Mouse (Mus musculus): ENCODE data around the gene Tceal9.
"Not testable (repeated sequence)": the region's sequence is repeated elsewhere in the genome, so short reads cannot be mapped to it uniquely, and the experiment has no call there.

Tceal9 gene

DNA sequence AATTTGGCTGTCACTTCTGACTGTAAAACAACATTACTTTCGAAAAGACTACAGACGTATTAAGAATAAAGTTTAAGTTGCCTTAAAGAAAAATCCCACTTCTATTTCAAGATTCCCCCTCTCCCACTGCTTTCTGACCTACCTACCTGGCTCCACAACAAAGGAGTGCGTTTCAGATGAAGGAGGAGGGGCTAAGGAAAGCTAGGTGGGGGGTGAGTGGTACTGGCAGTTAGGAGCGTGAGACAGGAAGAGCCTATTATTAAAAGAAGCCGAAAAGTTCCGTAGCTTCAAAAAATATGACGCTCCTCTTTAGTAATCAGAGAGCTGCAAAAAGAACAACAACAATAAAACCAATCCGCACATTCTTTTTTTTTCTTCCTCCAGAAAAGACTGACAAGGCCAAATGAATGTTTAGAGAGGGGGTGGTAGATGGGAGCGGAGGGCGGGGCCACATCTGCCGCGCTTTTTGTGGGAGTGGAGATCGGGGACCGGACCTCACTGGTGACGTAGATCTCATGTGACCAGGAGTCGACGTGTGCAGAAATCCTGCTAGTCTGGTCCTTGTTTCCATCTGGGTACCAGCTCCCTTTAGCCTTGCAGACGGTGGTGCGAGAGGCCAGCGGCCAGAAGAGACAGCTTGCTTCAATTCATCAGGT is at the start of gene Tceal9:
TSS of gene Tceal9 (plus strand) at position 506 of the 656 bp plus-strand sequence.
- POLR2A ChIA-PET = interaction anchor here in 3 of 4 experiments (0.6 to 2.4 kb wide), 37 partner anchors 9 to 496 kb away, joined by 3 to 41 read pairs (median 4); partner anchors contain the start of genes Tceal8 (in 3 of the 3), Tceal5 (in 2 of the 3), Tceal7 (in 2 of the 3) and Bex1 (in 1 of the 3)
- CTCF ChIA-PET = no interaction called here

DNA sequence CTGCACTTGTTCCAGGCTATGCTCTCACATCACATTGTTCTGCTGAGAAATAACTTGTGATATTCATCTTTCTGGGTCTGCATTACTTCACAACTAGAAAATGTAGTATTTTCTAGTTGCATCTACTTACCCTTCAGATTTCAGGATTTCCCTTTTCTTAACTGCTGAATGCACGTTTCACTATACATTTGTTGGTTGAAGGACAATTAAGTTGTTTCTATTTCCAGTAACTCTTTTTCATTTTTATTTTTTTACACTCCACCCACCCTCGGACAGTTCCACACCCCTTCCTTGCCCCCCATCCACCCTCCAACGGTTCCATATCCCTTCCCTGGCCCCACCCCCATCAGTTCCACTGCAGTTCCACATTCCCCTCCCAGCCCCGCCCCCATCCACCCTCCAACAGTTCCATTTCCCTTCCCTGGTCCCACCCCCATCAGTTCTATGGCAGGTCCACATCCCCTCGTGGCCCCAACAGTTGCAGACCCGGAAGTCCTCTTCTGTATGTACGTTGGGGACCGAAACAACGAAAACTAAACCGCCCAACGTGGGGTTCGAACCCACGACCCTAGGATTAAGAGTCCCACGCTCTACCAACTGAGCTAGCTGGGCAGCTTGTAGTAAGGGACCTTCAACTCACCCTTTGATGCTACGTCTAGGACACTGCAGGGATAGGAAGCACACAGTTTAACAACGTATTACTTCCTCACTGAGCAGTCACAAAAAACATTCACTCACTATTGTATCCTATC is 49.5 kb upstream of the Tceal9 start:
- ChIA-PET CTCF (interaction anchor here in 1 of 4 experiments (0.6 kb wide), 1 partner anchor 70 kb away, joined by 4 read pairs; no protein-coding TSS in a partner anchor), POLR2A (interaction anchor here in 1 of 4 experiments (1.0 kb wide), 1 partner anchor 23 kb away, joined by 4 read pairs; the partner anchor contains the start of gene Tceal8)

DNA sequence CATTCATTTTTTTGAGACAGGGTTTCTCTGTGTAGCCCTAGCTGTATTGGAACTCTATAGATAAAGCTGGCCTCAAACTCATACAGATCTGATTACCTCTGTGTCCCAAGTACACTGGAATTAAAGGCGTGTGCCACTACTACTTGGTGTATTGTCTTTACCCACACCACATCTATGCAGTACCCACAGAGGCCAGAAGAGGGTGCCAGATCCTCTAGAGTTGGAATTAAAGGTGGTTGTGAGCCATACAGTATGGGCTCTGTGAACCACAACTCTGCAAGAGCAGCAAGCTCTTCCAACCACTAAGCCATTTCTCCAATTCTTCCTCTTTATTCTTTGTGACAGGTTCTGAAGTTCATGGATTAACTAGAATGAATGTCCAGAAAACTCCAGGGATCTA is 48.0 kb upstream of the Tceal9 start:
- ChIA-PET POLR2A (interaction anchor here in 2 of 4 experiments (0.6 to 1.9 kb wide), 2 partner anchors 25 to 108 kb away, joined by 6 to 8 read pairs; partner anchors contain the start of gene Tceal8 (in 1 of the 2)), CTCF (no interaction called here)

DNA sequence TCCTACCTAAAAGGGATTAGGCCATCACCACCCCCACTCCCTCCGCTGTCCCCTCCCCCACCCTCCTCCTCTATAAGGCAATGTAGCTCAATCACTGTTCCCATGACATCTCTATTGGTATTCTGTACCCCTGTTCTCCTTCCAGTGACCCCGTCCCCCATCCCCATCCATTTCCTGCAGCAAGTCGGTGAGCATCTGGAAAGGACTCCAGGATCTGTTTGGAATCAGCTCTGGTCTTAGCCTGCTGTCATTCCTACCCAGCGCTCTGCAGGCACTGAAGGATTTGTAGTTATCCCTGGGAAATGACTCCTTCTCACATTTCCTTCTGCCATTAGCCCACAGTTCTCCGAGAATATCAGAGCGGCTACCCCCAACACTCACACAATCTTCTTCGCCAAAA is 41.6 kb upstream of the Tceal9 start:
- POLR2A ChIA-PET = interaction anchor here in 3 of 4 experiments (0.6 to 1.9 kb wide), 9 partner anchors 9 to 42 kb away, joined by 3 to 8 read pairs (median 4); partner anchors contain the start of genes Tceal7 (in 2 of the 3), Tceal8 (in 2 of the 3), Bex1 (in 1 of the 3) and Tceal9 (in 1 of the 3)
- CTCF ChIA-PET = interaction anchor here in 2 of 4 experiments (0.6 to 1.1 kb wide), 2 partner anchors 101 to 442 kb away, joined by 4 to 5 read pairs; no protein-coding TSS in a partner anchor

DNA sequence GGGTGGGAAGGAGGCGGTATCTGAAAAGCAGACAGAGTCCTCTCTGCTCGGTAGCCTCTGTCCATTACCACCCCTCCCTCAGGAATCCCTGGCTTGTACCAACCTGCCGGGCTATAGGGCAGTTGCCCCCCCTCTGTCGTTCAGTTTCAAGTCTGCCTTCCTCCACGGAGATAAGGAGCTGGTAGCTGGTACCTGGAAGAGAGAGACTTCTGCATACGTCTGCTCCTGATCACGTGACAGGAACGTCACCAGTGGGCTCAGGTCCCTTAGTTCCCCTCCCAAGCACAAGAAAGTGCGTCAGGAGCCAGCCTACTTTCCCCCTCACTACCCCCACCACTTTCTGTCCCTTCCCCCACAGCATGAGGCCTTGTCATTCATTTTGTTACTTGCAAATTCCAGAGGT is 41.2 kb upstream of the Tceal9 start, which contains the start of gene Tceal5:
TSS of gene Tceal5 (minus strand) at position 213 of the 403 bp plus-strand sequence.
- POLR2A ChIA-PET = interaction anchor here in 3 of 4 experiments (0.7 to 1.9 kb wide), 8 partner anchors 9 to 41 kb away, joined by 3 to 8 read pairs (median 4); partner anchors contain the start of genes Tceal7 (in 2 of the 3), Tceal8 (in 2 of the 3) and Tceal9 (in 1 of the 3)
- CTCF ChIA-PET = interaction anchor here in 2 of 4 experiments (0.6 to 1.1 kb wide), 2 partner anchors 101 to 442 kb away, joined by 4 to 5 read pairs; no protein-coding TSS in a partner anchor

DNA sequence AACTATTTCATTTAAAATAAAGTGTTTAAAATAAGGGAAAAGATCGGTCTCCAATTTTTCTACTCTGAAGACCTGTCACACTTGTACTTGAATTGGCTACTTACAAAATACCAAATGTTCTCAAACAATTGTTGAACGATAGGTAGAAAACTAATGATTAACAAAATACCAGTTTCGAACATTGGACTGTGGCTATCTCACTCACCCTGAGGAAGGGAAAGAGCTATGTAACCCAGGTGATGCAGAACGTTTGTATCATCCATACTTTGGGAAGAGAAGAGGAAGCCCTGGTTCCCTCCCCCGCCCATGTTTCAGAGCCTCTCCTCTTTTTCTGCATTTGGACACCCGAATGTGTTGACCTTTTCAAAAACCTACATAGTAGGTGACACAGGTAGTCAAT is 40.5 kb upstream of the Tceal9 start:
- CTCF ChIA-PET = no interaction called here

DNA sequence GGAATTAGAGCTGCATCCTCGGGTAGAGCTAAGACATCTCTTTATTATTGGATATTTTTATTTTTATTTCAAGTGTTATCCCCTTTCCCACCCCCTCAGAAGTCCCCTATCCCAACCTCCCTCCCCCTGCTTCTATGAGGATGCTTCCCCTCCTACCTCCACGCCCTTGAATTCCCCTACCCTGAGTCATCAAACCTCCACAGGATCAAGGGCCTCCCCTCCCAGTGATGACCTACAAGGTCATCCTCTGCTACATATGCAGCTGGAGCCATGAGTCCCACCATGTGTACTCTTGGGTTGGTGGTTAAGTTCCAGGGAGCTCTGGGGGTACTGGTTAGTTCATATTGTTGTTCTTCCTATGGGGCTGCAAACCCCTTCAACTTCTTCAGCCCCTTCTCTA is 31.5 kb upstream of the Tceal9 start:
- ChIA-PET POLR2A (interaction anchor here in 3 of 4 experiments (0.7 to 3.9 kb wide), 18 partner anchors 9 to 92 kb away, joined by 3 to 17 read pairs (median 5); partner anchors contain the start of genes Tceal8 (in 3 of the 3), Tceal5 (in 2 of the 3) and Tceal9 (in 2 of the 3)), CTCF (no interaction called here)

More for the DNA sequence above, 40.5 kb upstream of the Tceal9 start:
- POLR2A ChIA-PET = interaction anchor here in 2 of 4 experiments (0.7 to 1.7 kb wide), 4 partner anchors 9 to 32 kb away, joined by 3 to 6 read pairs (median 6); partner anchors contain the start of genes Tceal7 (in 1 of the 2) and Tceal8 (in 1 of the 2)

DNA sequence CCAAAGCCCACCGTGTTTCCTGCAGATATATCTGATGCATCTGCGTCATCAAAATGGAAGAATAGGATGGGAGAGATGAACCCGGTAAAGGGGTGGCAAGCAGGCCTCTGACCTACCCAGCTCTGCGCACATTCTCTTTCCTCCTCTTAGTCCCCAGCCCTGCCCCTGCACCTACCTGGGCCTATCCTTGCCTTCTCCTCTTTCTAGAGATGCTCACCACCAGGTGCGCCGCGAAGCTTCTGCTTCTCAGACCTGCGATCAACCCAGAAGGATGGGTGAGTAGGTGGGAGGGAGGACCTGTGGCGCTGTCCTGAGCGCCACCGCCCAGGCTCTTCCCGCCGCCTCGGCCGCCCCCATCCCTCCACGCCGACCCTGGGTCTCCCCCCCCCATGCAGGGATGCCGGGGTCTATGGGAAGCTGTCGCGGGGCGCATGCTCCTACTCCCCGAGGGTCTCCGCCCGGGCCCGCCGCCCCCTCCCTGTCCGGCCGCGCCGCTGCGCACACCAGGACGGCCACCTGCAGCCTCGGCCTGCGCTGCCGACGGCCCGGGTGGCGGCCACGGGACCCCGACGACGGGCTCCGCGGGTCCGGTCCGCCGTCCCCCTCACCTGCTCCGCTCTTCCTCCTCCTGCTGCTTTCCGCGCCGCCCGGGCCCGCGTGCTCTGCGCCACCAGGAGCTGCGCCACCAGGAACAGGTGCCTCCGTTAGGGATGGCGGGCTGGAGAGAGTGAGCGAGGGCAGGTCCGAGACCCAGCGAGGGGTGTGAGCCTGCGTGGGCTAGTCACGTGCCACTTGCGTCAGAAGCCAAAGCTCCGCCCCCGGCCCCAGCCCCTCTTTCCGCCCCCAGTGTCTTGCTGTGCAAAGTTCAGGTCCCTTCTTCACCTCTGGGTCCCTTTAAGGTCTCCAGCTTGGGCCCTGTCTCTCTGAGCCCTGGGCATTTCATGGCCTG is 29.9 kb upstream of the Tceal9 start, which contains the start of the genes Tceal7 and Bex1:
TSS of gene Tceal7 (plus strand) at position 51 of the 949 bp plus-strand sequence.
TSS of gene Bex1 (minus strand) at position 785 of the 949 bp plus-strand sequence.
- CTCF ChIA-PET = not testable (repeated sequence)
- POLR2A ChIA-PET = interaction anchor here (0.6 to 3.9 kb wide), 21 partner anchors 9 to 204 kb away, joined by 3 to 17 read pairs (median 3); partner anchors contain the start of genes Tceal8 (in 3 of the 4), Tceal9 (in 3 of the 4) and Tceal5 (in 2 of the 4)

DNA sequence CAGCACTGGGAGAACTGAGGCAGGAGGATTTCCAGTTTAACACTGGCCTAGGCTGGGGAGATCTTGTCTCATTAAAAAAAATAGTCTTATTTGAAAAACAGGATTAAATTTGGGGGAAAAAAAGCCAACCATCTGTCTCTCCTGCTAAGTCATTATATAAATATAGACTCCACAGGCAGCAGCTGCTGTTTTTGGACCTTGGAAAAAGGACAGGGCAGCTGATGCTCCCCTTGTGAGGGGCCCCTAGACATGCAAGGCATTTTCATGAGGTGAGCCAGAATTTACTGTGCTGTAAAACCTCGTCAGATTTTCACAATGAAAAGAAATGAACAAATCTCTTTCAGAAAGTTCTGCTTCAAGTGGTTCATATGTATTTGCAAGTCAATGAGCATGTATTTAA is 28.6 kb upstream of the Tceal9 start:
- POLR2A ChIA-PET = interaction anchor here in 2 of 4 experiments (0.7 to 3.6 kb wide), 4 partner anchors 28 to 44 kb away, joined by 3 to 13 read pairs (median 4); partner anchors contain the start of genes Tceal8 (in 1 of the 2) and Tceal9 (in 1 of the 2)
- CTCF ChIA-PET = no interaction called here

DNA sequence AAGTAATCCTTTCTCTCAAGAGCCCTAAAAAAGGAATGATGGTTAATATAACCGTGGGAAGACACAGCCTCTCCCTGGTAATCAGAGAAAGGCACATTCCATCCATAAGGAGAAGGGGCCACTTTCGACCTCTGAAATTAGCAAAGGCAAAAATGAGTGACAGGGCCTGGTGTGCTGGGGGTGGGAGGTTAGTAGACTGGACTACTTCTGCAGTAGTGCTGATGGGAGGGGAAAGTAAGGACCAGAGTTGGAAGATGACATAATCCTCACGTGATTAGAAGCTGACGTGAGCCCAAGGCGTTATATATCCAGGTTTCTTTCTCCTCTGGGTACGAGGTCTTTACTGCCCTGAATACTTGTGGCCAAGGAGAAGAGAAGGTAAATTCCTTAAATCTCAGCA is 21.2 kb upstream of the Tceal9 start:
- ChIA-PET POLR2A (interaction anchor here in 1 of 4 experiments (1.3 kb wide), 1 partner anchor 47 kb away, joined by 4 read pairs; no protein-coding TSS in a partner anchor), CTCF (no interaction called here)

DNA sequence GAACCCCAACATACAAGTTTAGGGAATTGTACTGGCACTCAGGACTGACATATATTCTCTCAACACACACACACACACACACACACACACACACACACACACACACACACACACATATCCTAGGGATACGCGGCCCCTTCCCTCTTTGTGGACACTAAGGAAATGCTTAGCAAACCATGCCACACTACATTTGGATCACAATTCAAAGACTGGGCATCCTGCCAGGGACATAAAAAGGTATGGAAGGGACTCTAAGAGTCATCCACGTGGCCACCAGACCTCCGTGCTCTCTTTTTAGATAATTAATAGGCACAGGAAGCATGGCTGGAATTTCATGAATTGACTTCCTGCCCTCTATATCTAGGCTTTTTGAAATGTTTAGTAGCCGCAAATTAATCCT is 17.1 kb upstream of the Tceal9 start:
- ChIA-PET CTCF (no interaction called here), POLR2A (interaction anchor here in 1 of 4 experiments (1.5 kb wide), 1 partner anchor 17 kb away, joined by 4 read pairs; the partner anchor contains the start of gene Tceal9)

DNA sequence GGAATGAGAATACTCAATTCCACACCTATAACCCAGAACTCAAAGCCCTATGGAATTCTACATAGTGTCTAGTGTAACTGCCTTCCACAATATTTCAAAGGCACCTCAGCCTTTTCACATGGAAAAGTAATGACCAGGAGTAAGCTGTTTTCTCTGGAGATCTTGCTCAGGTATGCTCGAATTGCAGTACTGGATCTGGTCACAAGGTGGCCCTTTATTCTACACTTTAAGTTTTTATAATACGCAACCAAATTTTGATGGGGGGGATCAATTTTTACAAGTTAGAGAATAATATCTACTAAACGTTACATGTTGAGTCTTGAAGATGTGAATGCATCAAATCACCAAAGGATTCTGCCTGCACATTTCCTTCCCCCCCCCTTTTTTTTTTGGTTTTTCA is 6.8 kb upstream of the Tceal9 start:
- ChIA-PET CTCF (interaction anchor here in 3 of 4 experiments (0.6 to 1.2 kb wide), 5 partner anchors 16 to 84 kb away, joined by 3 to 6 read pairs (median 3); no protein-coding TSS in a partner anchor), POLR2A (interaction anchor here in 2 of 4 experiments (1.5 to 1.7 kb wide), 2 partner anchors 24 to 33 kb away, joined by 3 to 8 read pairs; partner anchors contain the start of gene Tceal7 (in 1 of the 2))

DNA sequence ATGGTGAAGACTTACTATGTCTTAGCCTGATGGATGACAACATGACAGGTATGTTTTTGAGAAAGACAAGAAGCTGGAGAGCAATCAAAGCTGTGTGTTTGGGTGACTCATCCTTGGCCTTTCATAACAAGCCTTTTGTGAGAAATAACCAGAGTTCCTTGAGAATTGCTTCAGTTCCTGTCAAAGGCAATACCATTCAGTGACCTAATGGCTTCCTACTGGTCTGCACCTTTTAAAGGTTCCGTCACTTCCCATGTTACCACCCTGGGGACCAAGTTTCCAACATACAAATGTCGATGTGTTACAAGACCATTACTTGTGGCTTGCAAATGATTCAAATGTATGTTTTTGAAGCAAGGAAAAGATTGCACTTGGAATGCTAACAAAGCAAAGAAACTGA is 1.7 kb upstream of the Tceal9 start:
- POLR2A ChIA-PET = interaction anchor here in 1 of 4 experiments (1.1 kb wide), 1 partner anchor 71 kb away, joined by 3 read pairs; the partner anchor contains the start of gene Tceal8
- CTCF ChIA-PET = no interaction called here

DNA sequence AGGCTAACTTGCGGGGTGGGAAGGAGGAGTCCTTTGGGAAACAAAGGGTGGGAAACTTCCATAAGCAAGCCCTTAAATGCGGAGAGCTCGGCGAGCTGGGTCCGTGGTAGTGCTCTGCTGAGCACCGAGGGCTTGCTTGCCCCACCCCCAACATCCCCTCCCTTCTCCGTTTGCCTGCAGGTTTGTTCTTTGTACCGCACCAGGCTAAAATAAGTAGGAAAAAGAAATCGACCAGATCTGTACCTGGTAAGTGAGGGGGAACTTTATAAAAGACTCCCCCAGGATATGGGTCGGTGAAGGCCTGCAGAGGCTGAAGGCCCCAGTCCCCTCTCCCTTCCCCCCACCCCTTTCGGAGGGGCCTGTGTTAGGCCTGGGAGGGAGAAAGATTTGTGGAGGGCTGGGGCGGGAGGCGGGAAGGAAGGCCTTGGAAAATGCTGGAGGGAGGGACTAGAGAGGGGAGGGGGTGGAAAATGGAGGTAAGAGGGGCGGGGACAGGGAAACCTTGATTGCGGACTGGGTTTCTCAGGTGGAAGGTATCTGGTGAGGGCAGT is 717 bp downstream of the Tceal9 start:
- CTCF ChIA-PET = interaction anchor here in 1 of 4 experiments (0.6 kb wide), 1 partner anchor 1632 kb away, joined by 3 read pairs; no protein-coding TSS in a partner anchor

DNA sequence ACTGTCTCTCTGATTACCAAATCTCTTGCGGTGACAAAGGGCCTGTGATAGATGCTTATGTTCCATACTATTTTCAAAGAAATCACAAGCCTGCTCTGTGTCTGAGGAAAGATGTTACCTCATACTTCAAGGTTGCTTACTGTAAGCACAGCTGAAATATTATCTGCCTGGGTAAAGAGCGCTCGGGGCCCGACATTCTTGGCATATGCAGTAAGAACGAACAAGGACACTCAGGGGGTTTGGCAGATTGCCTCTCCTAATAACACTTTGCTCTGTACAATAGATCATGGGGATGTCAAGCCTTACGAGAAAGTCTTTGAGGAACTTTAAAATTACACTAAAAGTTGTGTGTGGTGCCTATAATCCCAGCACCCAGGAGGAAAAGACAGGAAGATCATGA is 3.9 kb downstream of the Tceal9 start:
- POLR2A ChIA-PET = interaction anchor here in 3 of 4 experiments (0.6 to 3.6 kb wide), 8 partner anchors 9 to 55 kb away, joined by 3 to 13 read pairs (median 4); partner anchors contain the start of genes Bex1 (in 1 of the 3) and Tceal7 (in 1 of the 3)
- CTCF ChIA-PET = no interaction called here

More for the DNA sequence above, 717 bp downstream of the Tceal9 start:
- POLR2A ChIA-PET = interaction anchor here in 3 of 4 experiments (0.9 to 2.4 kb wide), 27 partner anchors 8 to 76 kb away, joined by 3 to 41 read pairs (median 5); partner anchors contain the start of genes Tceal8 (in 3 of the 3), Bex1 (in 1 of the 3), Tceal5 (in 1 of the 3) and Tceal7 (in 1 of the 3)

DNA sequence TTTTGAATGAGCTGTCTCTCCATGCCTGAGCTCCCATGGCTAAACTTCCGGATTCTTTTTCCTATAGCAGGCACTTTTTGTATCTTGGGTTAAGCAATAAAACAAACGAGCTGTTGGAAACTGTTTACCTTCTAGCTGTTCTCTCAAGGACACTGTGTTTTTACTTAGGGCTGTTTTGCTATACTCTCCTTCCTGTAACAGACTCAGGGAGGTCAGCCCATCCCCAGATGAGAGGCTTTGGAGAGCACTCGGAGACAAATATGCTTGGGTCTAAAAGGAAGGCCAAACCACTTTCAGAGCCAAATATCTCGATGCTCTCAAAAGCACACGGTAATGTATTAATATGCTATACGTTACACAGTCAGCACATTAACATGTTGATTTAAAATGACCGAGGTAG is 4.8 kb downstream of the Tceal9 start:
- CTCF ChIA-PET = interaction anchor here in 1 of 4 experiments (0.9 kb wide), 1 partner anchor 72 kb away, joined by 3 read pairs; no protein-coding TSS in a partner anchor
- POLR2A ChIA-PET = interaction anchor here in 3 of 4 experiments (0.6 to 3.6 kb wide), 10 partner anchors 8 to 77 kb away, joined by 3 to 13 read pairs (median 4); partner anchors contain the start of genes Bex1 (in 1 of the 3), Tceal7 (in 1 of the 3) and Tceal8 (in 1 of the 3)

Measured in embryonic stem cell, embryonic (primary cell).